Mouse (Mus musculus) C2C12 (cell line): ENCODE measurements around the gene Sema4g.

Source experiments
- CEBPB ChIP-seq: IDR thresholded peaks from one replicate; pipeline ENCODE4 v1.6.1; 2011; ENCODE audit warnings: low read depth, mild to moderate bottlenecking, control low read depth, moderate library complexity
- CTCF ChIP-seq: IDR thresholded peaks from one replicate; pipeline ENCODE4 v1.5.1; 2011; ENCODE audit not compliant: control insufficient read depth, insufficient read depth, insufficient read length
- MAX ChIP-seq: IDR thresholded peaks from one replicate; pipeline ENCODE4 v1.6.1; 2011; ENCODE audit warnings: mild to moderate bottlenecking, control low read depth
- MYOD1 ChIP-seq: IDR thresholded peaks from one replicate; pipeline ENCODE4 v1.6.1; 2011; ENCODE audit warnings: low read depth; ENCODE audit not compliant: control insufficient read depth, insufficient read length
- USF1 ChIP-seq: IDR thresholded peaks from one replicate; pipeline ENCODE4 v1.6.1; 2011; ENCODE audit warnings: low read depth, mild to moderate bottlenecking, control low read depth, moderate library complexity

DNA sequence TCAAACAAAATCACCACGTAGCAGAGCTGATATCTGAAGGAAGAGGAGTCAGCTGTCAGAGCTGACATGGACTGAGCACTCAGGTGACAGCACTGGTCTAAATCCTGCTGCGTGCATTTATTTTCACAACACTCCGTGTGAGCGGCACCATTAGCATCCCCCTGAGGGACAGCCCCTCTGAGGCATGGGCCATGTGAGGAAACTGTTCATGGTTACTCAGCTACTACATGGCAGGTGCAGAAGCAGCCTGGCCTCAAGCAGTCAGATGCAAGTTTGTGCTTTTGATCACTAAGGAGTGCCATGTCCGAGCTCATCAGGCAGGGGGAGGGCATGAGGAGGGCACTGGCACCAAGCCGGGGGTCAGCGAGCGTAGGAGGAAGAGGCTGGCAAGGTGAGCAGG, 10.7 kb downstream of the Sema4g start:
- TF ChIP-seq CTCF: no peak
- TF ChIP-seq USF1: no peak
- no peak for TF ChIP-seq MYOD1
- TF ChIP-seq MAX: no peak
- no peak for TF ChIP-seq CEBPB
